Mouse (Mus musculus): ENCODE results near the gene Ntn4. TPM values are rescaled to one million over a fixed set of nuclear protein-coding genes. Genes with fewer than 3 reads are reported as not detected.

Ntn4 gene
- polyA plus RNA-seq, 2 experiments, result 1.4 to 3.6 TPM

DNA sequence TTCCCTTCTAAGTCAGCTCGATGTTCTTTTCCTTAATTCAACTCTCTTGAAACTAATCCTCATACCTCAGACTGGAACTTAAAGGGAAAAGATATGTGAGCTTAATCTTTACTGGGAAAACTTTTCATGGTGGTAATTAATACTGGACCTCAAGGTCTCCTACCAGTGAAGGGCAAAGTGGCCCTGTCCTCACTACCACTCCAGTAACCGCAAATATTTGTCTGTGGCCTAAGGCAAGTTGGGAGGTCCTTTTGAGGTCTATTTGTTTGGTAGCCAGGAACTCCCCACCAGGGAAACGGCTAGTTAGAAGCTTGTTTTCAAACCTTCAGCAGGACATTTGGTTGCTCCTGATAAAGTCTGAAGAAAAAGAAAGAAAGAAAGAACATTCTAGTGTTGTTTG lies 26.5 kb downstream of the Ntn4 start:
- Histone ChIP-seq H3K27ac (replicated peaks; ENCODE audit: low read depth, low read length) (no peak overlapping the region), H3K4me3 (replicated peaks; ENCODE audit: low read length) (no peak overlapping the region), H3K9me3 (ENCODE audit: control insufficient read depth, low read length) (no peaks in the 10 kb centered on the region), H3K4me2 (replicated peaks; ENCODE audit: low read depth, low read length, severe bottlenecking) (no peak overlapping the region), H3K9ac (ENCODE audit: low read depth, low read length, severe bottlenecking) (no peak overlapping the region), H3K4me1 (ENCODE audit: control insufficient read depth, insufficient read depth, low read length) (0 out of 2 replicates have a peak, but pooled peaks cover 5% of the 10 kb centered on the region), H3K27me3 (ENCODE audit: control insufficient read depth, insufficient read depth, low read length) (no peaks in the 10 kb centered on the region), H3K36me3 (ENCODE audit: control insufficient read depth, insufficient read depth, low read length) (no peaks in the 10 kb centered on the region)
- no peak for ATAC-seq (ENCODE audit: low FRiP score, low read depth)
- no peak for DNase-seq (ENCODE audit: low spot score)
- WGBS, result 61% methylated on average over 3 of the region's 3 CpGs
- TF ChIP-seq POLR2A (IDR thresholded peaks at IDR 0.05; ENCODE audit: borderline replicate concordance, extremely low read depth, insufficient read depth, insufficient read length), result no peak

DNA sequence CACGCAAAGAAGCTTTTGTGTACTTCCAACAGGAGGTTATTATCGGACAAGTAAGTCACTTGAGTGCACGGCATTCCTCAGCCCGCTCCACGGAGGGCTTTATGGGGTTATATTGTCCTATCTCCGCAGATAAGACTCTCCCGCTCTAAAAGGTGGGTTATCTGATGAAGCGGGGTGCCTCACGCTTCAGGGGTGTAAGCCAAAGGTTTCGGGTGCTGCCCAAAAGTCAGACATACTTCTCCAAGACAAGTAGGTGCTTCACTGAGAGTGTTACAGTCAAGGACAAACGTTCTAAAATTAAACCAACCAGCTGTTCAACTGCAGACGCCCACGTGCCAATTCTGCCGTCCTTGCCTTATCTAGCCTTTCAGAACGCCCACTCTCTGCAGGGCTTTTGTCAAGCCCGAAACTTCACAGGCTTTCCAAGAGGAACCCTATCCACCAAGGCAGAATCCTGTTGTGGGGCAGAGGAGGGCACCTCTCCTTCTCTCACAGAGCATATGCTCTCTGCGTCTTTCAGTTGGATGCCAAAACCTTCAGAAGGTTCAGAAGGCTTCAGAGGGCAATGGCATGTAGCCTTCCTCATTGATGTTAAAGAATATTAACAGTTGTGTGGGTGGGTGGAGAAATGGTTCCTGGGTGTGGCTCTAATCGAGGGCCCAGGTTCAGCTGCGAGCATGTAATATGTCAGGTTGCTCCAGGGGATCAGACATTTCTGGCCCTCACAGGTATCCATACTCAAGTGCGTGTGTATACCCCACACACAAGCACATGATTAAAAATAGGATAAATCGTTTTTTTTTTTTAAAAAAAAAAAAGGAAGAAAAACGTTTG lies 32.4 kb downstream of the Ntn4 start:
- DNase-seq (ENCODE audit: low spot score) (no peak), ATAC-seq (ENCODE audit: low FRiP score, low read depth) (no peak)
- no peaks in the 10 kb centered on the region for H3K27me3 ChIP-seq (ENCODE audit: control insufficient read depth, insufficient read depth, low read length)
- H3K27ac ChIP-seq (replicated peaks; ENCODE audit: low read depth, low read length), result no peak overlapping the region
- no peak overlapping the region for H3K9ac ChIP-seq (ENCODE audit: low read depth, low read length, severe bottlenecking)
- 77% methylated on average over 22 of the region's 22 CpGs for WGBS
- no peak for TF ChIP-seq POLR2A (IDR thresholded peaks at IDR 0.05; ENCODE audit: borderline replicate concordance, extremely low read depth, insufficient read depth, insufficient read length)
- no peaks in the 10 kb centered on the region; the same call in 1 of the 2 replicates for H3K9me3 ChIP-seq (ENCODE audit: control insufficient read depth, low read length)
- H3K4me2 ChIP-seq (replicated peaks; ENCODE audit: low read depth, low read length, severe bottlenecking), result no peak overlapping the region
- no peaks in the 10 kb centered on the region for H3K36me3 ChIP-seq (ENCODE audit: control insufficient read depth, insufficient read depth, low read length)
- H3K4me1 ChIP-seq (ENCODE audit: control insufficient read depth, insufficient read depth, low read length), result no peaks in the 10 kb centered on the region
- H3K4me3 ChIP-seq (replicated peaks; ENCODE audit: low read length), result no peak overlapping the region

GRCm38 (mm10) chr10:93679191-93680007 lies 38.9 kb downstream of the Ntn4 start:
- Histone ChIP-seq H3K4me3 (replicated peaks; ENCODE audit: low read length) (no peak overlapping the region), H3K36me3 (ENCODE audit: control insufficient read depth, insufficient read depth, low read length) (no peaks in the 10 kb centered on the region), H3K9me3 (ENCODE audit: control insufficient read depth, low read length) (no peaks in the 10 kb centered on the region; the same call in 1 of the 2 replicates), H3K4me1 (ENCODE audit: control insufficient read depth, insufficient read depth, low read length) (peaks cover 20% of the 10 kb centered on the region), H3K9ac (ENCODE audit: low read depth, low read length, severe bottlenecking) (no peak overlapping the region), H3K27ac (replicated peaks; ENCODE audit: low read depth, low read length) (no peak overlapping the region), H3K4me2 (replicated peaks; ENCODE audit: low read depth, low read length, severe bottlenecking) (peak overlapping the region; percentile 15; the same call in 1 of the 2 replicates), H3K27me3 (ENCODE audit: control insufficient read depth, insufficient read depth, low read length) (no peaks in the 10 kb centered on the region)
- WGBS, result 51% methylated on average over 19 of the region's 19 CpGs
- DNase-seq (ENCODE audit: low spot score) (no peak), ATAC-seq (ENCODE audit: low FRiP score, low read depth) (no peak)
- no peak for TF ChIP-seq POLR2A (IDR thresholded peaks at IDR 0.05; ENCODE audit: borderline replicate concordance, extremely low read depth, insufficient read depth, insufficient read length)

GRCm38 (mm10) chr10:93680680-93681377 lies 40.3 kb downstream of the Ntn4 start:
- H3K4me1 ChIP-seq (ENCODE audit: control insufficient read depth, insufficient read depth, low read length), result peaks cover 20% of the 10 kb centered on the region
- no peaks in the 10 kb centered on the region for H3K27me3 ChIP-seq (ENCODE audit: control insufficient read depth, insufficient read depth, low read length)
- WGBS, result 60% methylated on average over 6 of the region's 6 CpGs
- no peak for ATAC-seq (ENCODE audit: low FRiP score, low read depth)
- no peak overlapping the region for H3K27ac ChIP-seq (replicated peaks; ENCODE audit: low read depth, low read length)
- H3K9me3 ChIP-seq (ENCODE audit: control insufficient read depth, low read length), result no peaks in the 10 kb centered on the region
- no peak for DNase-seq (ENCODE audit: low spot score)
- H3K4me3 ChIP-seq (replicated peaks; ENCODE audit: low read length), result no peak overlapping the region
- no peak overlapping the region for H3K4me2 ChIP-seq (replicated peaks; ENCODE audit: low read depth, low read length, severe bottlenecking)
- TF ChIP-seq POLR2A (IDR thresholded peaks at IDR 0.05; ENCODE audit: borderline replicate concordance, extremely low read depth, insufficient read depth, insufficient read length), result no peak
- H3K9ac ChIP-seq (ENCODE audit: low read depth, low read length, severe bottlenecking), result no peak overlapping the region
- H3K36me3 ChIP-seq (ENCODE audit: control insufficient read depth, insufficient read depth, low read length), result no peaks in the 10 kb centered on the region

DNA sequence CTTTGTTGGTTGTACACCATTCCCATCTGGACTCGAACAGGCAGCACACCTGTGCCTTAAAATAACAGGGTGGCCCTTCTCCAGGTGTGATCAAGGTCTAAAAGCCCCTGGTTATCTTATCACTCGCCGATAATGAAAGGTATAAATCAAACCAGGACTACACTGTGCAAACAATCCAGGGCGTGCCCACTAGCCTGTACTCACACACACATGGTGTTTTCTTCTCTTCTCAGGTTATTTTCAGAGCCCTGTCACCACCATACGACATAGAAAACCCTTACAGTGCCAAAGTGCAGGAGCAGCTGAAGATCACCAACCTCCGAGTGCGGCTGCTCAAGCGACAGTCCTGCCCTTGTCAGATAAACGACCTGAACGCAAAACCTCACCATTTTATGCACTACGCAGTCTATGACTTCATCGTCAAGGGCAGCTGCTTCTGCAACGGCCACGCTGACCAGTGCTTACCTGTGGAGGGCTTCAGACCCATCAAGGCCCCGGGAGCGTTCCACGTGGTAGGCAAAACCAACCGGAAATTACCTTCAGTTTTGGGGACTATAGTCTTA lies 41.8 kb downstream of the Ntn4 start:
- no peak overlapping the region for H3K4me2 ChIP-seq (replicated peaks; ENCODE audit: low read depth, low read length, severe bottlenecking)
- ATAC-seq (ENCODE audit: low FRiP score, low read depth) (no peak), DNase-seq (ENCODE audit: low spot score) (no peak)

More for the DNA sequence above, 41.8 kb downstream of the Ntn4 start:
- Histone ChIP-seq H3K4me3 (replicated peaks; ENCODE audit: low read length) (no peak overlapping the region), H3K9me3 (ENCODE audit: control insufficient read depth, low read length) (no peaks in the 10 kb centered on the region), H3K36me3 (ENCODE audit: control insufficient read depth, insufficient read depth, low read length) (no peaks in the 10 kb centered on the region), H3K27ac (replicated peaks; ENCODE audit: low read depth, low read length) (no peak overlapping the region), H3K27me3 (ENCODE audit: control insufficient read depth, insufficient read depth, low read length) (no peaks in the 10 kb centered on the region), H3K4me1 (ENCODE audit: control insufficient read depth, insufficient read depth, low read length) (peaks cover 20% of the 10 kb centered on the region), H3K9ac (ENCODE audit: low read depth, low read length, severe bottlenecking) (no peak overlapping the region)
- no peak for TF ChIP-seq POLR2A (IDR thresholded peaks at IDR 0.05; ENCODE audit: borderline replicate concordance, extremely low read depth, insufficient read depth, insufficient read length)
- WGBS, result 82% methylated on average over 18 of the region's 18 CpGs

Data from limb, embryonic 14.5 days (tissue).